Mouse (Mus musculus) embryonic fibroblast, embryonic 13.5 days (primary cell): ENCODE data around the gene Spp1.

Experiments
- CTCF ChIP-seq: IDR thresholded peaks from 2 replicates; pipeline ENCODE4 v1.5.1; 2011; ENCODE audit warnings: mild to moderate bottlenecking, control low read depth, low read length, moderate library complexity, borderline replicate concordance; ENCODE audit not compliant: insufficient read depth
- POLR2A ChIP-seq: IDR thresholded peaks from 2 replicates; pipeline ENCODE4 v1.6.1; 2011; ENCODE audit warnings: low read depth, mild to moderate bottlenecking, control low read depth, low read length, moderate library complexity

GRCm38 (mm10) chr5:104460856-104461255, 25.9 kb downstream of the Spp1 start:
- TF ChIP-seq POLR2A (no peak), CTCF (no peak)
